Mouse (Mus musculus) limb, embryonic 14.5 days (tissue): Measurements from ENCODE around the gene Zfp771. TPM values are rescaled to one million over a fixed set of nuclear protein-coding genes. Genes with fewer than 3 reads are reported as not detected.
"Not testable (repeated sequence)": the region's sequence is repeated elsewhere in the genome, so short reads cannot be mapped to it uniquely, and the experiment has no call there.

Source experiments
- ATAC-seq: fragments of 200-750 bp; cut with Nextera tagmentation; 2 replicates; pipeline ENCODE4 v1.8.0; 2017; ENCODE audit warnings: low read depth, moderate number of reproducible peaks, moderate TSS enrichment; ENCODE audit not compliant: low FRiP score
- DNase-seq: peaks from one replicate; pipeline ENCODE4 v3.0.0-alpha.2; 2015; ENCODE audit warnings: low spot score
- H3K27ac ChIP-seq: fragments of 300-500 bp; sonication (generic); replicated peaks from 2 replicates; pipeline ENCODE4 v1.5.1; 2014; ENCODE audit warnings: low read depth, mild to moderate bottlenecking, low read length, moderate library complexity, mixed read lengths
- H3K27me3 ChIP-seq: fragments of 300-500 bp; sonication (generic); 2 replicates; pipeline ENCODE4 v1.6.1; 2014; ENCODE audit warnings: low read length, mixed read lengths; ENCODE audit not compliant: control insufficient read depth, insufficient read depth
- H3K36me3 ChIP-seq: fragments of 300-500 bp; sonication (generic); 2 replicates; pipeline ENCODE4 v1.6.1; 2014; ENCODE audit warnings: mild to moderate bottlenecking, low read length, moderate library complexity, mixed read lengths; ENCODE audit not compliant: control insufficient read depth, insufficient read depth
- H3K4me1 ChIP-seq: fragments of 300-500 bp; sonication (generic); 2 replicates; pipeline ENCODE4 v1.6.1; 2014; ENCODE audit warnings: antibody characterized with exemption, low read length, mixed read lengths; ENCODE audit not compliant: control insufficient read depth, insufficient read depth
- H3K4me2 ChIP-seq: fragments of 300-500 bp; sonication (generic); replicated peaks from 2 replicates; pipeline ENCODE4 v1.6.1; 2014; ENCODE audit warnings: low read depth, mild to moderate bottlenecking, low read length, moderate library complexity; ENCODE audit not compliant: severe bottlenecking
- H3K4me3 ChIP-seq: fragments of 300-500 bp; sonication (generic); replicated peaks from 2 replicates; pipeline ENCODE4 v1.5.1; 2014; ENCODE audit warnings: low read length
- H3K9ac ChIP-seq: fragments of 300-500 bp; sonication (generic); 2 replicates; pipeline ENCODE4 v1.6.1; 2014; ENCODE audit warnings: mild to moderate bottlenecking, low read depth, low read length, moderate library complexity; ENCODE audit not compliant: severe bottlenecking
- H3K9me3 ChIP-seq: fragments of 300-500 bp; sonication (generic); 2 replicates; pipeline ENCODE4 v1.6.1; 2016; ENCODE audit warnings: low read length; ENCODE audit not compliant: control insufficient read depth
- POLR2A ChIP-seq: fragments of 200-500 bp; IDR thresholded peaks from 2 replicates; pipeline ENCODE4 v1.8.0; 2012; ENCODE audit warnings: inconsistent platforms, mild to moderate bottlenecking, moderate library complexity, borderline replicate concordance; ENCODE audit not compliant: insufficient read depth, insufficient read length; ENCODE audit errors: extremely low read depth
- WGBS: fragments of 180-500 bp; shearing (Covaris S2); extraction: QIAGEN DNeasy Blood & Tissue Kit; methylation state at CpG from one replicate; pipeline ENCODE4 v1.1.7; 2014; 5-methylcytosine and 5-hydroxymethylcytosine counted together
- polyA plus RNA-seq, 2 experiments: library from polyadenylated mRNA; depleted of rRNA in 1 of 2; stranded (reverse) in 1 of 2; unstranded in 1 of 2; fragments of >200 nt; fragmentation: Nextera tagmentation in 1 of 2; extraction: Ambion mirVana in 1 of 2; gene quantifications; 2 replicates each; pipeline versions ENCODE4 v1.2.1 to v1.2.3; 2012 to 2014

Gene Zfp771
- polyA plus RNA-seq, 2 experiments = 66.2 to 115 TPM

DNA sequence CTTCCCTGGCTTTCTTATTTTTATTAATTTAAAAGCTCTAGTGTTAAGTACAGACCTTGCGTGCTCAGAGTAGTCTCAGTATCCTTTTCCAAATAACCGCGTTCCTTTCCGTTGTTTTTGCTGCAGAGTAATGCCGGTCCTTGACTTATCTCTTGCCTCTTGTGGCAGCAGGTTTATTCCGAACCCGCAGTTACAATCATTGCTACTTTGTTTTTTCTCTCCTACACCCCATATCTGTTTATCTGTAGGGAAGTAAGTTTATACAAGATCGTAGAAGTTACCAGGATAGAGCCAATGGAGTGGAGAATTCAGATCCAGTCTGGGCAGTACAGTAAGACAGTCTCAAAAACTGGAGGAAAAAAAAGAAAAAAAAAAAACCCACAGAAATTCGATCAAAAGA lies 10.3 kb upstream of the Zfp771 start:
- WGBS = 4% methylated on average over 9 of the region's 9 CpGs
- DNase-seq (no peak), ATAC-seq (no peak)
- H3K4me3 ChIP-seq = peak overlapping the region; percentile 90
- no peaks in the 10 kb centered on the region for H3K27me3 ChIP-seq
- peak overlapping the region; percentile 96; the same call in 1 of the 2 replicates for H3K27ac ChIP-seq
- H3K4me2 ChIP-seq = peak overlapping the region; percentile 79
- H3K4me1 ChIP-seq = peaks cover 12% of the 10 kb centered on the region
- no peaks in the 10 kb centered on the region for H3K9me3 ChIP-seq
- H3K36me3 ChIP-seq = peaks cover 62% of the 10 kb centered on the region
- no peak for TF ChIP-seq POLR2A
- H3K9ac ChIP-seq = peak overlapping the region; percentile 97

DNA sequence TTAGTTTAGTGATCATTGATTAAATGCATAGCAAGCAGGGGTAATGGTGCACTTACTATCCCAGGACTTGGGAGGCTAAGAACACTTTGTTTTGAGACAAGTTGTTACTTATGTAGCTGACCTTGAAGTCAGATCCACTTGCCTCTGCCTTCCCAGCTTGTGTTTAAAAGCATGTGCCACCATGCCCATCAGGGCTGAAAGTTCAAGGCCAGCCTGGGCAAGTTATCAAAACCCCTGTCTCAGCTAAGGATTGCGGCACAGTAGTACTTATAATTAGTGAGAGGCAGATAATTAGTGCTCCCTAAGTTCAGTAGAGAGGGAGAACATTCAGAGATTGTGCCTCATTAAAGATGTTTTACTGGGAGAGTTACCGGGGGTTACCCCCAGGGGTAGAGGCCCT lies 9.3 kb upstream of the Zfp771 start:
- peaks cover 12% of the 10 kb centered on the region for H3K4me1 ChIP-seq
- DNase-seq (no peak), ATAC-seq (no peak)
- WGBS = 84% methylated on average over 2 of the region's 2 CpGs
- no peaks in the 10 kb centered on the region for H3K27me3 ChIP-seq
- H3K9ac ChIP-seq = no peak overlapping the region
- no peak for TF ChIP-seq POLR2A
- no peaks in the 10 kb centered on the region for H3K9me3 ChIP-seq
- H3K4me2 ChIP-seq = no peak overlapping the region
- H3K4me3 ChIP-seq = no peak overlapping the region
- H3K27ac ChIP-seq = no peak overlapping the region
- peaks cover 55% of the 10 kb centered on the region for H3K36me3 ChIP-seq

DNA sequence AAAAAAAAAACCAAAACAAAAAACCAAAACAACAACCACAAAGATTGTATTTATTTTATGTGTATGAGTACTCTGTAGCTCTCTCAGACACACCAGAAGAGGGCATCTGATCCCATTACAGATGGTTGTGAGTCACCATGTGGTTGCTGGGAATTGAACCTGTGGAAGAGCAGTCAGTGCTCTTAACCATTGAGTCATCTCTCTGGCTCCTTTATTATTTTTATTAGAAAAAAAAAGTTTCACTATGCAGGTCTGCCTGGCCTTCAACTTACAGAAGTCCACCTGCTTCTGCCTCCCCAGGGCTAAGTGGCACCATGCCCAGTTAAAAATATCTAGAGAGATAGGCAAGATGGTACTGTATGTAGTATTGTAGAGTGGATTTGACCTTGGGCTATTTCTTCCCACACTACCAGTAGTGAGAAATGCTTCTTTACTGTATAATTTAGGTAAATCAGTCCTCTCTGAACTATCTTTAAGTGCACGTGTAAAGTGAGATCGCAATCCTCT lies 660 bp upstream of the Zfp771 start:
- no peak for ATAC-seq
- Histone ChIP-seq H3K4me3 (peak overlapping the region; percentile 87), H3K9me3 (no peaks in the 10 kb centered on the region)

DNA sequence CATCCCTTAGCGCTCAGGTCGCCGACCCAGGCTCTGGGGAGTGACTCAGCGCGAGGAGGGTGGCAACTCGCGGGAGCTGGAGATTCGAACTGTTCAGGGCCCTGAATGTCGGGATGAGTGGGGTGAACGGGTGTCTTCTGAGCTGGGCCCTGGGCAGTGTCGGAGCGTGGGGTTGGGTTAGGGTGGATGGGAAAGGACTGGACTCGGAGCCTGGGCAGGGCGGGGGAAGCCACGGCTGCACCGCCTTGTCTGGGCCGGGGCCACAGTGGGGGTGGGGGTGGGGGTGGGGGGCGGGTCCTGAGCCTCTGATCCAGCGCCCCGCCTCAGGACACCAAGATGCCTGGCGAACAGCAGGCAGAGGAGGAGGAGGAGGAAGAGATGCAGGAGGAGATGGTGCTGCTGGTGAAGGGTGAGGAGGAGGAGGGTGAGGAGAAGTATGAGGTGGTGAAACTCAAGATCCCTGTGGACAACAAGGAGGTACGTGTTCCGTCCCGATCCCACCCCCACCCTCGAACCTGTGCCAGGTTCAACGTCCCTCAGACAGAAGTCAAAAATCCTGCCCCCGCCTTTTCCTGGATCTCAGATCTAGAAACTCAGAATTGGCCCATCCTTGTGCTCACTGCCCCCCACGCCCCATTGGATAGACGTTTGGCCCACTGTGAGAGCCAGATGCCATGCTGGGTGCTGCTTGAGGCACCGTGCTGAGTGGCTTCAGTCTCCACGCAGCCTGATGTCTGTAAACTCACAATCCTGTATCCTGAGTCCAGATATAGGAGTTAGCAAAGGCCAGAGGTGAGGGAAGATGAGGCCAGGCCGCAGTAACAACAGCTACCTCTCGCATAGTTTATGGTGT lies 810 bp downstream of the Zfp771 start:
- Histone ChIP-seq H3K4me2 (peak overlapping the region; percentile 62), H3K4me1 (peaks cover 16% of the 10 kb centered on the region), H3K36me3 (peaks cover 33% of the 10 kb centered on the region), H3K9me3 (no peaks in the 10 kb centered on the region), H3K4me3 (peak overlapping the region; percentile 87), H3K9ac (peak overlapping the region; percentile 95), H3K27me3 (no peaks in the 10 kb centered on the region), H3K27ac (peak overlapping the region; percentile 86)
- peak; percentile 27 for DNase-seq
- peak; percentile 73 for ATAC-seq
- TF ChIP-seq POLR2A = no peak
- 8% methylated on average over 29 of the region's 33 CpGs for WGBS

More for the DNA sequence above, 660 bp upstream of the Zfp771 start:
- no peak for DNase-seq
- Histone ChIP-seq H3K27me3 (no peaks in the 10 kb centered on the region), H3K4me1 (peaks cover 16% of the 10 kb centered on the region), H3K36me3 (peaks cover 28% of the 10 kb centered on the region), H3K4me2 (peak overlapping the region; percentile 62), H3K9ac (peak overlapping the region; percentile 95; the same call in 1 of the 2 replicates), H3K27ac (peak overlapping the region; percentile 86)
- no peak for TF ChIP-seq POLR2A
- WGBS = 37% methylated on average over 2 of the region's 2 CpGs

DNA sequence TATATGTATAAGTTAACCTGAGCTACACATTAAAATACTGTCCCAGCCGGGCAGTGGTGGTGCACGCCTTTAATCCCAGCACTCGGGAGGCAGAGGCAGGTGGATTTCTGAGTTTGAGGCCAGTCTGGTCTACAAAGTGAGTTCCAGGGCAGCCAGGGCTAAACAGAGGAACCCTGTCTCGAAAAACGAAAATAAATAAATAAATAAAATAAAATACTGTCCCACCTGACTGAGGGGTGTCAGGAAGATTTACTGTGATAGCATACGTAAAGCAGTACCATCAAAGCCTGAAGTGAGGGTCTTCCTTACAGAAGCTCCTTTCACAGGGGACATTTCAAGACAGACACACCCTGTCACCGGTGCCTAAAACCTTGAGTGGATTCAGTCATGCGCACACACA lies 6.4 kb downstream of the Zfp771 start:
- H3K36me3 ChIP-seq = peaks cover 49% of the 10 kb centered on the region

More for the DNA sequence above, 6.4 kb downstream of the Zfp771 start:
- ATAC-seq, H3K9me3 ChIP-seq, H3K9ac ChIP-seq, DNase-seq, H3K27me3 ChIP-seq, H3K27ac ChIP-seq, H3K4me2 ChIP-seq, H3K4me3 ChIP-seq: not testable (repeated sequence)
- WGBS = 93% methylated on average over 8 of the region's 8 CpGs
- peaks cover 18% of the 10 kb centered on the region for H3K4me1 ChIP-seq
